Mouse (Mus musculus) subcutaneous adipose tissue, adult 2 months (tissue): ENCODE measurements around the gene Chad. TPM values are rescaled to one million over a fixed set of nuclear protein-coding genes. Genes with fewer than 3 reads are reported as not detected.

Experiments
- polyA plus RNA-seq: library from polyadenylated mRNA; depleted of rRNA; stranded (reverse); fragments of >200 nt; gene quantifications from 2 replicates; pipeline ENCODE4 v1.2.3, GENCODE M21; 2012; ENCODE audit warnings: low replicate concordance; rRNA removed

Gene Chad
- 0.13 TPM in 1 of 2 replicates, not detected in the other for polyA plus RNA-seq

DNA sequence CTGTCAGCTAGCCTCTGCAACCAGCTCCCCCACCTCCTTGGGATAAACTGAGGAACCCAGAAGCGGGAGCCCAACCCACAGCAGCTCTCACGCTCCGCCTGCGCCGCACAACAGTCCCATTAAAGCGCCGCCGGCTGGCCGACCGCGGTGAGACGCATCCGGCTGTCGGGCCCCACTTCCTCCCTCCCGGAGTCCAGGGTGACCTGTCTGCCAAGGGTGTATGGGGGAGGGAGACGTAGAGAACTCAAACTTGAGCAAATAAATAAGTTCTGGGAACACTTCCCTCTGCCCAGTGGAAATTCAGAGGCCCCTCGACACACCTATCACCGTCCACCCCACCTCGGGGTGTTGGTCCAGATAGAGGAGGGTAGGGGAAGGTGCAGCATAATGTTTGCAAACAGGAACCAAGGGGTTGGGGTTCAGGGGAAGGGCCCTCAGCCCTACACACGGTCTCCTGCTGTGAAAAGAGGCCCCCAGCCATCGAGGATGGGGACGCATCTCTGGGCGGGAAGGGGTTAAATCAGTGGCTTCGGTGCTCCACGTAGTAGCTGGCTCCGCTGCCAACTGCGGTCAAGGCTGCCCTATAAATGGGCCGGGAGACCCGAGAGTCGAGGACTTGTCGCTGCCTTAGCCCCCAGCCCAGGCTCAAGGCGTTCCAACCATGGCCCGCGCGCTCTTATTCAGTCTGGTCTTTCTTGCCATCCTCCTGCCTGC, at the start of gene Chad:
TSS of gene Chad (plus strand) at position 611 of the 714 bp plus-strand sequence.

DNA sequence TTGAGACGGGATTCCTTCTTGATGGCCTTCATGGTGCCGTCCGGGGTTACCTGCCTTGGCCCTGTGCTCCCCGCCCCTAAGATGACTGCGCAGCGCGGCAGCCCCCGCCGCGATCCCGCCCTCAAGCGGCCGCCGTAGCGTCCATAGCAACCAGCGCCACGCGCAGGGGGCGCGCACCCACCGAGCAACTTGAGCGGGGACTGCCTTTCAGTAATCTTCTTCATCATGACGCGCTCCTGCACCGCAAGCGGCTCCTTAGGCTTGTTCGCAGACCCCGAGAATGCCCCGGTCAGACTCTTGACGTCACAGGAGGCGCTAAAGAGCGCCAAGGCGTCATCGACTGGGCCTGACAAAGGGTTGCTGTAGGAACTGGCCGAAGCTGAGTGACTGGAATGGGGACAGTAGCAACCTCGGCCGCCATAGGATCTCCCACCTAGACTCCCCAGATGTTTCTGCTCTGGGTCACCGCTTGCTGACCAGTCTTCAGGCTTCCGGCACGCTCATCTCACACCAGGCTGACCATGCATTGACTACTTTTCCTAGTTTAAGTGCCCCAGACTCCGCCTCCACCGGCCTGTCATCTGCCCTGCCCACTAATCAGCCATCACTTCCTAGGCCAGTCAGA, 43.5 kb upstream of the Chad start, which contains the start of gene Mycbpap:
TSS of gene Mycbpap (minus strand) at position 524 of the 625 bp plus-strand sequence.

GRCm38 (mm10) chr11:94548888-94549690, 15.8 kb upstream of the Chad start, which contains the start of gene Rsad1:
Gene Rsad1, minus strand, starts transcription at chr11:94549255.

GRCm38 (mm10) chr11:94601321-94602281, 36.8 kb downstream of the Chad start, which contains the start of gene Acsf2:
Gene Acsf2, minus strand, starts transcription at chr11:94601871.

Other genes with a start within 250 kb of the Chad start
- gene Luc7l3, start 243.1 kb upstream of the Chad start, polyA plus RNA-seq = 10.6 and 18.1 TPM in 2 replicates
- gene Ankrd40, start 237.0 kb upstream of the Chad start, polyA plus RNA-seq = 146 and 211 TPM in 2 replicates
- 11.5 and 52.1 TPM in 2 replicates for gene Abcc3, start 172.1 kb upstream of the Chad start, polyA plus RNA-seq
- gene Cacna1g, start 90.8 kb upstream of the Chad start, polyA plus RNA-seq = 10.7 and 166 TPM in 2 replicates
- gene Spata20, start 78.9 kb upstream of the Chad start, polyA plus RNA-seq = 0.05 and 0.50 TPM in 2 replicates
- 0.07 and 12.9 TPM in 2 replicates for gene Epn3, start 65.1 kb upstream of the Chad start, polyA plus RNA-seq
- 0.10 and 1.0 TPM in 2 replicates for gene Mycbpap, start 43.3 kb upstream of the Chad start, polyA plus RNA-seq
- gene Rsad1, start 15.8 kb upstream of the Chad start, polyA plus RNA-seq = 12.5 and 13.0 TPM in 2 replicates
- gene Acsf2, start 36.8 kb downstream of the Chad start, polyA plus RNA-seq = 50.1 and 60.4 TPM in 2 replicates
- 89.2 and 103 TPM in 2 replicates for gene Lrrc59, start 64.7 kb downstream of the Chad start, polyA plus RNA-seq
- 59.6 and 96.9 TPM in 2 replicates for gene Mrpl27, start 88.7 kb downstream of the Chad start, polyA plus RNA-seq
- gene Eme1, start 88.9 kb downstream of the Chad start, polyA plus RNA-seq = 0.33 and 3.2 TPM in 2 replicates
- gene Xylt2, start 112.5 kb downstream of the Chad start, polyA plus RNA-seq = 31.0 and 46.6 TPM in 2 replicates
- 0.13 TPM in 1 of 2 replicates, not detected in the other for gene Gm11541, start 139.5 kb downstream of the Chad start, polyA plus RNA-seq
- gene Cdc34b, start 176.7 kb downstream of the Chad start, polyA plus RNA-seq = 0.26 TPM in 1 of 2 replicates, not detected in the other
- not detected in 2 replicates for gene Tmem92, start 217.7 kb downstream of the Chad start, polyA plus RNA-seq